Mouse (Mus musculus): ENCODE data around the gene Urah.

Gene Urah

DNA sequence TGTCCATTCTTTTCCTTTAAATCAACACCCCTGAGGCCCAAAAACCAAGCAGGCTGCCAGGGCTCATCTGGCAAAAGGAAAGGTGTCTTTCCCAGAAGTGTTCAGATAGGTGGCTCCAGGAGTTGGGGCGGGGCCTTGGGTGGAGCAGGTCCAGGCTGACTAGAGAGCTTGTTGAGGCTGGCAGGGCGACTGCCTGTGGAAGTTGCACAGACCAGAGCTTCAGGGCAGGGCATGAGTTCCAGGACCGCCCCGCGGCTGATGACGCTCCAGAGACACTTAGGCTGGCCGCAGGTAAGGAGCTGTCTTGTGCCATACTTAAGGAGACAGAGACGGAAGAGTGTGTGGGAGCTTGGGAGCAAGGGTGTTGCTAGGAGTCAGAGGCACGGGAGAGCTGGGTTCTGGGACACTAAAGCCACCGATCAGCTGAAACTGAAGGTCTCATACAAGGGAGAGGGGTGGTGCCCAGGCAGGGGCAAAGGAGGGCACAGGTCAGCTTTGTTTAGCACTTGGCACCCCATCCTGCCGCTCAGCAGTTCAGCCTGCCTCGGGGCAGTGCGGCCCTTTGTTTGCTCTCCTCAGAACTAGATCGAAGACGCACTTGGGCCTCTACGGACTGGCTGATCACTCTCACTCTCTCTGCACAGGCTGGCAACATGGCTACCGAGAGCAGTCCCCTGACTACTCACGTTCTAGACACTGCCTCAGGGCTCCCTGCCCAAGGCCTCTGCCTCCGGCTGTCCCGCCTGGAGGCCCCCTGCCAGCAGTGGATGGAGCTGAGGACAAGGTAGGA is at the start of gene Urah:
Gene Urah (plus strand): TSS at position 51 of the 790 bp plus-strand sequence.
- DNase-seq = no peak

DNA sequence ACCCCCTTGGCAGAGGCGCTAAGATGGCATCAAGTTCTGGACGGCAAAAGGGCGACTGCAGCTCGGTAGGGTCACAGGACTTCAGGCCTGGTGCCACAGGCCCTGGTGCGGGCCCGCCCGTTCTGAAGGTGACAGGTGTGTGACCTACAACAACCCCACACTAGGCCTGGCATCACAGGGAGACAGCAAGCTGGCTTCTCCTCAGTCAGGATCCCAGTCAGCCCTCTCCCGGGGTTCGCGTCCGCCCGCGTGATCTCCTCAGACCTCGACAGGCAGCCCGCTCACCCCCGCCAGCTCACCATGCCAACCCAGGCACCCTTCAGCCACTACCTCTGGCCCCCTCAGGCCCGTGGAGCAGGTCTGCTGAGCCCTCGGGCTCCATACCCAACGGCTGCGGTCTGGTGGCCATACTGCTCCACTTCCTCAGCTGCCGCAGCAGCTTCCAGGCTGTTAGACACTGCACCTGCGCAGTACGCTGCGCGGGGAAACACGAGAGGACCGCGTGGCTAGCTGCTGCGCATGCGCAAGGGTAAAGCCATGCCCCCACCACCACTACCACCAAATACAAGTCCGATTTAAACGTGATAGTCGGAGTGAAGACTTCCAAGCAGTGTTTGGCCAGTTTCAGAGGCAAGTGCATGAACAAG is 47.3 kb upstream of the Urah start, which contains the start of gene Syce1:
Gene Syce1 (minus strand): TSS at position 447 of the 647 bp plus-strand sequence.
- no peak for DNase-seq

DNA sequence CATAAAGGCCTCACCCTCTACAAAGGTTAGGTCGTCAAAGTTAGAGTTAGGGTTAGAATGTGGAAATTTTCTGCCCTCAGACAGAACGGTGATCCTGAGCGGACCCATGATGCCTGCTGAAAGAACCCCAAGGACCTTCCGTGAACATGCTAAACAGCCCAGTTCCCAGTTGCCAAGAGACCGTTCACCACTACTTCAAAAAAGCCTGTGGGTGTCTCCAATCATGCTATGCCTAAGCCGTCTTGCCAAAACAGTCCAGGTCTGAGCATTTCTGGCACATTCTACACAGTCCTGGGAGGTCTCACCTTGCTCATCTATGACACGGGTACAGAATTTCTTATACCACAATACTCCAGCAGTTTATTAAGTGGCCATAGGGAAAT is 46.8 kb upstream of the Urah start:
- DNase-seq = no peak

DNA sequence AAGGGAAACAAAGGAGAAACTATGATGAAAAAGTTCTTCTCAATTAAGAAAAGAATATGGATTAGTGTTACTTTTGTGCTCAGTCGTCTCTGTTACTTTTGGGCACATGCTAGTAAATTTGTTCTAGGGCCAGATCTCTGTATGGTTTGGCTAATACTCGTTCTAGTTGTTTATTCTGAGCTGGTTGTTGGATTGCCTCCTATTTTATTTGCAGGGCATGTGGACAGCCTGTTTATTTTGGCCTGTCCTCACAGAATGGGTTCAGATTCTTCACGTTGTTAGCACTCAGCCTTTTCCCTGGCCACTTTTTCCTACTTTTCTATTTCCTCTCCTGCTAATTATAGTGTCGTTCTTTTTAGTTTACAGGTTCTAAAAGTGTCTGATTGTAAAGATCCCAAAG is 41.3 kb upstream of the Urah start:
- DNase-seq = no peak

DNA sequence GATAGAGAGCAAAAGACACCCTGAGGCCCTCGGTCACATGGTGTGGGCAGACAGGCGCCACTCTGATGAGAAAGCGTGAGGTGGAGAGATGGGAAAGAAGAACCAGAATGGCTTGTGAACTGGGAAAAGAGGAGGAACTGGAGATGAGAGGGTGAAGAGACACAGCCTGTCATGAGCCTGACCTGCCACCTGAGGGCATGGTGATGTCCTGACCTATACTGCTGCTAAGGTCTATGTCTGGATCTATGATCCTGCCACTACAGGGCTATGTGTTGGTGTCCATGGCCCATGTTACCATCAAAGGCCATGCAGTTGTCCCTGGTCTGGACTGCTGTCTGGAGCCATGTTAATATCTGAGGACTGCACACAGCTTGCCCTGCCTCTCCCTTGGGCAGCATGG is 37.2 kb upstream of the Urah start:
- no peak for DNase-seq

DNA sequence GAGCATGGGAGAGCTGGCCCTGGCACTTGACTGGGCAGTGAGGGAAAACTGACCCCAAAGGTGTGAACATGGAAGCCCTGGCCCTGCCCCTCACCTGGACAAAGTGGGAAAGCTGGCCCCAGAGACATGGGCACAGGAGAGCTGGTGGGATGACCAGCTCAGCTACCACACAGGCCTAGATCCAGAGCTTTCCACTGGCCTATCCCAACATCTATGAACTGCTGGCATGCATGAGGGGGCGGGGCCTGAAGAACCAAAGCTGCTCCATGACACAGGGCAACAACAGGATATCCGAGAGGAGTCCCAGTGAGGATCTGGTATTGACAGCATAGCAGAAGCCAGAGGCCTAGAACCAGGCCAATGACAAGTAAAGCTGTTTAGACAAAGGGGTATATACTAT is 36.6 kb upstream of the Urah start:
- DNase-seq = no peak

DNA sequence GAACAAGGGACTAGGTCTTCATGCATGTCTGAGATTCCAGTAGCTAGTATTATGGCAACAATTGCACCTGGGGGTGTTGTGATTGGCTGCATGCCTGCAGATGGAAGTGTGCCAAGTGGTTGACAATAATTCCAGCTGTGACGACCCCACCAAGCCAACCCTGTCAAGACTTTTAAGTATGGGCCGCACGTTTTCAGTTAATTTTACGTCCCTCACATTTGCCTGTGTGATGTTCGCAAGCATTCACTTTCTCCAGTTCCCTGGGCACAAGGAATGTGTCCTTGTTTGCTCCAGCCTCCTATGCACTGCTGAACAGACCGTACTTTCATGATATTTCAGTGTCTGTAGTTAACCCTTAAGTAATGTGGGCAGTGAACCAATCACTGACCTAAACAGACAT is 32.2 kb upstream of the Urah start:
- no peak for DNase-seq

DNA sequence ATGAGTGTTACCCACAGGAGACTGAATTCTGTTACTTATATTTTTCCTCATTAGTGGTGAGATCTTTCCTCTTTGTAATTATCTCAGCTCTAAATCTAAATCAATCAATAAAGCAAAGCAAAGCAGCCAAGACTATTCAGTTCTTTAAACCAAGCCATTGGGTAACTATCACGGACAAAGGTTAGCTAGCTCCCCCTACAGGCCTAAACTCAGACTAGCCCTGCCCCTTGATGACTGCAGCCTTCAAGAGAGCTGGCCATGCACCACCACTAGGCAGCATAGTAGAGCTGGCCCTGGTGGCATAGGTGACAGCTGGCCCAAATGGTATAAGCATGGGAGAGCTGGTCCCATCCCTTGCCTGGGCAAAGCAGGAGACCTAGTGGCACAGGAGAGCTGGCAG is 29.1 kb upstream of the Urah start:
- DNase-seq = peak; percentile 65

DNA sequence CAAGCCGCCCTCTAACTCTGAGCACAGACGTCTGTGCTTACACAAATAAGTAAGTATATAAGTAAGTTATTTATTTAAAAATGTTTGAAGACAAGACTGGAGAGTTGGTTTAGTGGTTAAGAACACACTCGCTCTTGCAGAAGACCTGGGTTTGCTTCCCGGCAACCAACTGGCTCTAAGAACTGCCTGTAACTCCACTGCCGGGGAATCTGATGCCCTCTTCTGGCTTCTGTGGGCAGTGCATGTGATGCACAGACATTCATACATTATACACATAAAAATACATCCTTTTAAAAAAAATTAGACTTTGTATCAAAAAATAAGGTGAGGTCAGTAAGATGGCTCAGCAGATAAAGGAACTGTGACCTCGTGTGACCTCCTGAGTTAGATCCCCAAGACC is 24.3 kb upstream of the Urah start:
- no peak for DNase-seq

DNA sequence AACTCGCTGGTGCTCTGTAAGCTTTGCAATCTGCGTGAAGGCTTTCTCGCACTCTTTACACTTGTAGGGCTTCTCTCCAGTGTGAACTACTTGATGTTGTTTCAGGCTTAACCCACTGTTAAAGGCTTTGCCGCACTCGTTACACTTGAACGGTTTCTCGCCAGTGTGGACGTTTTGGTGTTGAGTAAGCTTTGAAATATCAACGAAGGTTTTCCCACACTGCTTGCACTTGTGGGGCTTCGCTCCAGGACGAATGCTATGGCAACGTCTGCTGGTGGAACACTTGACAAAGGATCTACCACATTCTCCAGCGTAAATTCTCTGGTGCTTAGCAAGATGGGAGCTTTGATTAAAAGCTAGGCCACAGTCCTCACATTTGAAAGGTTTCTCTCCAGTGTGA is 23.1 kb upstream of the Urah start:
- peak; percentile 49 for DNase-seq

DNA sequence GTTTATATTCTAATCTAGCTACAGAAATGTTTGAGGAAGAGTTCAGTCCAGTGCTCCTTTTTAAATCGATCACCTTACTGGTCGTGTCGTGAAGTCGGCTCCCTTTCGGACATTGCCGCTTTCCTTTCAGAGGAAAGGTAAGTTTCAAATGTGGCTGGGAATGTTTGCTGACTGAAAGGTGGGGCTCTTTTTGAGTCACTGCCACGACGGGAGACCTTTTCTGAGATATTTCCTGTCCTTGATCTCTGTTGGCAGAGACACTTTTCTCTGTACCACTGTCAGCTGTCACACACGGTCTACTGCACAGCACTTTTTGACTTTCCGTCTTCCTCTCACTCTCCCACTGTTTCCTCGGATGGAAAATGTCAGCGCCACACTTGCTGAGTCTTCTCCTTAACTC is 22.0 kb upstream of the Urah start:
- DNase-seq = no peak

DNA sequence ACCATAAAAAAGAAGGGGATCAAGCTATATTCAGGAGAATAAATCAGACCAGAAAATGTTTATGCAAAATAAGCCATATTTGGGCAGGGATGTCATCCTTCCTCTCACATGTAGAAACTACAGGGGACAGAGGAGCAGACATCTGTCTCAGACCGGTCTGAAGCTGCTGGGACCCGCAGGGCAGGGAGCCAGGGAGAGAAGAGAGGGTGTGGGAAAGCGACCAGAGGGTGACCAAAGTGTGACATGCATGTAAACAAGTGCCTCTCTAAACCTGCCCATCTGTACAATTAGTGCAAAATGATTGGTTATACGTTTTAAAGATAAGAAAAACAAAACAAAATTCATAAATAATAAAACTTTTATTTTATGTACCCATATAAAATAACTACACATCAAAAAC is 14.6 kb upstream of the Urah start:
- no peak for DNase-seq

DNA sequence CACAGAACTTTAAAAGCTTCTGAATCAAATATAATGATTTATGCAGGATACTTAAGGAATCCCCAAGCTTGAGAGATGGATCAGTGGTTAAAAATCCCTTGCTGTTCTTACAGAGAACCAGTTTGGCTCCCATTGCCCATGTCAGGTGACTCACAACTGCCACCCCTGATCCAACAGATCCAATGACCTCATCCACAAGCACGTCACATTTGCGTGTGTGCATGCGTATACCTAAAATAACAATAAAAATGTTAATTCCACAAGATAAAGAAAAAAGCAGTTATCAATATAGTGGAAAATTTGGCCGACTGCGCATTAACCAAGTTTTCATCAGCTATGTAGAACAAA is 13.5 kb upstream of the Urah start:
- no peak for DNase-seq

DNA sequence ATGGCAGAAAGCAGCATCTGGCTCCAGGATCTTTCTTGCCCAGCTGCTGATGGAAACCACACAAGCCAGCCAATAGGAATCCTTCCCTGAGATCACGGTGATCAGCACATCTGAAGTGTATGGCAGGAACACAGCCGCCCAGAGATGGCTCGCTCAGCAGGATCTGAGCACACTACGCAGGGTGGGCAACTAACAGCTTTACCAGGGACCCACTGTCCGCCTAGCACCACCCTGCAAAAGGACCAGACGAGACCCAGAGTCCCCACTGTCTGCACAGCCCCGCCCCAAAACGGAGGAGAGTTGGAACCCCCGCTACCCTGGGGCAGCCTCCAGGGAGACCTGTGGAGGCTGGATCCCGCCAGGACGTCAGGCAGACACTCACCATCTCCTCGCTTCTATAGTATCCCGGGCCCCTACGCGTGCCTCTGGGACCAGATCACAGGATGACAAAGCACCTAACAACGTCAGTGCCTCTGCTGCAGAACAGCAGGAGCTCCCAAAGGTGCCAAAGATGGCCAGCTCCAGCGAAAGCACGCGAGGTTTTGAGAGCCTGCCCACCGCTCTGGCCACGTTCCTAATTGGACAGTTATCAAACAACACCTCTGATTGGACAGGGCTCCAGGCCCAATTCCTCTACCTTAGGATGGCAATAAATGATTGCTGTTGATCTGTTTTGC is 13.0 kb upstream of the Urah start, which contains the start of gene Zfp941:
Gene Zfp941 (minus strand): TSS at position 526 of the 677 bp plus-strand sequence.
- peak; percentile 49 for DNase-seq

DNA sequence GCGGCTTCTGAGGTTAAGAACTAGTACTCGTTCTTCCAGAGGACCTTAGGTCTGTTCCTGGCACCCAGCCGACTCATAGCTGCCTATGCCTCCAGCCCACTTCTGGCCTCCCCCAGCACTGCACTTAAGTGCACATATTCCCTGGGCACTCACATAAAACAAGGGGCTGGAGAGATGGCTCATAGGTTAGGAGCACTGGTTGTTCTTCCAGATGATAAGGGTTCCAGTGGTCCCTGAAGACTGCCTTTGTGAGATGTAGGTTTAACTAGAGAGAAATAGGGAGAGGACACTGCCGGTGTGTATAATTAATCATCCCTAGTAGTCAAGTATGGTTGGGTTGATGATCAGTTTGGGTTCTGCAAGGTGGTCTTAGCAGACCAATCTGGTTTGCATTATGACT is 12.1 kb upstream of the Urah start:
- DNase-seq = no peak

DNA sequence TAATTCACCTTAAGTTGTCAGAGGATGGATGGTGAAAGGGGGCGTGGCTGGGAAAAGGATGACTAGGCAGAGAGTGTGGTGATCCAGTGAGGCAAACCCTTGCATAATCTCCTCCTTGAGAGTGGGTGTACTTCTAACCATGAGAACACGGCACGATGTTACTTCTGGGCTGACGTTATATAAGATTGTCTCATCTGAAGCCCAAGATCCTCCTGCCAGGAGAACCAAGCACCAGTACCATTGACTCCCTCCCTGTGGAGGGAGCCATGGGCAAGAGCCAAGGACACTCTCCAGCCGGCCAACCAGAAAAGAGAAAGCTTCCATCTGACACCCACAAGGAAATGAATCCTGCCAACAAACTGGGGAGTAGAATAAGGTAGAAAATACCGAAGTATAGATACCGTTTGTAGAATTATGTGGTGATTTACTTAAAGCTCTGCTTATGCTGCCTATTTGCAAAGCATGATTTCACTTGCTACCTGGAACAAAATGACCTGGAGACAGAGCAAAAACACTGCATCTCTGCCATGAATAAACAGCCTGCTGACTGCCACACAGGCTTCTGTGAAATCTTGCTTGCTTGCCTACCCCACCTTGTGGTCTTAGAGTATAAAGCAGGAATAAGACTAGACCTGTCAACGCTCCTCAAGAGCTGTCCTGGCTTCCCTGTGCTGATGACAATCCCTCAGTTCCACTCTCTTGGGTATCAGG is 6.5 kb upstream of the Urah start:
- peak; percentile 84 for DNase-seq

DNA sequence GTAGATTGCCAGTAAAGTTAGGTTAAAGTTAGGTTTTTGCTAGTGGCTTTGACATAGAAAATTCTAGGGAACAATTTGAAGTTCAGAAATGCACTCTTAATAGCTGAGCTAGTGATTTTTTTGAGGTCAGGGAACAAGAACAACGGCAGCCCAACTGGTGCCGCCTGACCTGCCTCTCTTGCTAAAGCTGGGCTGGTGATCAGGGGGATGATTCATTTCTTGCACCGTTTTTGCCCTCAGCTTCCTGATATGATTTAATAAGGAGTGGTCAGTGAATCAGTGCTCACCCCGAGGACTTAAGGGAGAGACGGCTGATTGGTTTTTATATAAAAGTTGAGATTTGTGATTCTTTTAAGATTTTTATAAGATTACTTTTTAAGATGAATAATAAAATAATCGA is 3.4 kb upstream of the Urah start:
- DNase-seq = no peak

DNA sequence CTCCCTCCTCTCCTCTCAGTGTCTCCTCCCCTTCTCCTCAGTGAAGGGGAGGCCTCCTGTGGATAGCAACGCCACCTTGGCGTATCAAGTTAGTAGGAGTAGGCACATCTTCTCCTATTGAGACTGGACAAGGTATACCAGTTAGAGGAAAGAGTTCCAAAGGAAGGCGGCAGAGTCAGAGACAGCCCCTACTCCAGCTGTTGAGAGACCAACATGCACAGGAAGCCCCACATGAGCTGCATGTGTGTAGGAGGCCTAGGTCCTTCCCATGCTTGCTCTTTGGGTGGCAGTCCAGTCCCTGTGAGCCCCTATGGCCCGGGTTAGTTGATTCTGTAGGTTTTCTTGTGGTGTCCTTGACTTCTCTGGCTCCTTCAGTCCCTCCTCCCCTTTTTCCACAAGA is 1.5 kb upstream of the Urah start:
- DNase-seq = no peak

DNA sequence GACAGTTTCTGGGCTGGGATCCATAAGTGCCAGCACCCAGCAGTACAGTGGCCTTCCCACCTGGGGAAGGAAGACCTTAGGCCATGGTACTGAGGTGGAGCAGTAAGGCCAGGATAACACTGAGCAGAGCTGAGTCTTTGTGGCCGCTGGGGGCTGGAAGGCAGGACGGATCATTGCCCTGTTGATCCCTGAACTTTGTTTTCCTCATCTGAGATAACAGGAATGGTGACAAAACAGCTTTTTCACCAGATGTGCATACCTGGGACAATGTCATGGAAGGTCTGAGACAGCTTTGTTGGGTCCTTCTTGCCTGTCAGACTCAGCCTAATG is 905 bp downstream of the Urah start:
- no peak for DNase-seq

DNA sequence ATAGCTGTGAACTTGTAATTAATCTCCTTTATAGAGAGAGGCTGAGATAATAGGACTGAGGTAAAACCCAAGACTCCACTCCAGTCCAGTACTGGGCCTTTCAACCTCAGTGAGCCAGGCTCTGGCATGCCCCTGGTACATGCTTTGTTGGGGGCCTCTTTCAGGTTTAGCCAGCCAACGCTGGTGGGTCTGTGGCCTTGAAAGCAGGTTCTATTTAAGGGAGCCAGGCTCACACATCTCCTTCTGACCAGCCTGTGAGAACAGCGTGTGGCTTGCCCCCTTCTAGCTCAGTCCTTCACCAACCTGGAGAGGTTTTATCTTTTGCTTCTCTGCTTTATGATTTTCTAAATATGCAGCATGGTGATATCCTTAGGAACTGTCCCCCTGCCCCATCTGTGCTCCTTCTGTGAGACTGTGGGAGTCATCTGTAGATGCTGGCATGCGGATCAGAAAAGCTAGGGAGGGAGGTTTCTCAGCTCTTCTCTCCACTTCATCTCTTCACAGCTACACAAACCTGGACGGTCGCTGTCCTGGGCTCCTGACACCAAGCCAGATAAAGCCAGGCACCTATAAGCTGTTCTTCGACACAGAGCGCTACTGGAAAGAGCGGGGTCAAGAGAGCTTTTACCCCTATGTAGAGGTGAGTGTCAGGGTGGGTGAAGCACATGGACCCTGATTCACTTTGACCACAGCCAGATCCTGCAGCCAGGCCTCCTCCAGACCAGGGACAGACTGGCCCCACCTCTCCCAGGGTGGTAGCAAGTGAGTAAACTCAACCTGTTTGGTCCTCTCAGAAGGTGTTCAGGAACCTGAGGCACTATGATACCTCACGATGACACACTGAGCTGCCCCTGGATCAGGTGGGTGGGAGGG is 1.7 kb downstream of the Urah start:
- DNase-seq = peak; percentile 82

DNA sequence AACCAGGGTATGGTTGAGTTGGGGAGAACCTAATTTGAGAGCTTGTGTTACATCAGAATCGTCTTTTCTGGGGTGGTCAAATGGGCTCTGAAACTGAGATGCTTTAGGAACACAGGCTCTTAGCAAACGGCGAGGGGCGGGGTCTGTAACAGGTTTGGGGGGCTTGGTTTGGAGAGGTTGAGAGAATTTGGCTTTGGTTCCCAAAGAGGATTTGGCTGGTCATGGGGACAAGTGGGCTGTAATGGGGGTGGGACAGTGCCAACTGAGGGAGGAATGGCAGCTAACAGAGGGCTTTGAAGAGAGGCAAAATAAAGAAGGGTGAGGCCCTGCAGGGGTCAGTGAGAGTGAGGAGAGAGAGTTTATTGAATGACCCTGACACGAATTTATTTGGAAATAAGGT is 4.7 kb downstream of the Urah start:
- no peak for DNase-seq
